Mouse (Mus musculus): Measurements from ENCODE around the gene Tmod3. TPM values are rescaled to one million over a fixed set of nuclear protein-coding genes. Genes with fewer than 3 reads are reported as not detected.
"Not testable (repeated sequence)": the region's sequence is repeated elsewhere in the genome, so short reads cannot be mapped to it uniquely, and the experiment has no call there.

The Tmod3 gene
- polyA plus RNA-seq, 1 experiment from 2014 or later, result 84.5 TPM

GRCm38 (mm10) chr9:75521788-75522187 is 37.7 kb downstream of the Tmod3 start:
- Histone ChIP-seq H3K4me2 (no peak overlapping the region), H3K27ac (replicated peaks) (no peak overlapping the region), H3K9me3 (no peaks in the 10 kb centered on the region), H3K36me3 (0 out of 2 replicates have a peak, but pooled peaks cover 5% of the 10 kb centered on the region), H3K4me1 (replicated peaks) (no peaks in the 10 kb centered on the region), H3K4me3 (no peak overlapping the region), H3K27me3 (no peaks in the 10 kb centered on the region), H3K9ac (no peak overlapping the region)
- ATAC-seq (ENCODE audit: low FRiP score, low read depth), result 0 out of 2 replicates have a peak, but pooled peaks have one; percentile 72
- WGBS, result 57% methylated on average over 4 of the region's 4 CpGs

DNA sequence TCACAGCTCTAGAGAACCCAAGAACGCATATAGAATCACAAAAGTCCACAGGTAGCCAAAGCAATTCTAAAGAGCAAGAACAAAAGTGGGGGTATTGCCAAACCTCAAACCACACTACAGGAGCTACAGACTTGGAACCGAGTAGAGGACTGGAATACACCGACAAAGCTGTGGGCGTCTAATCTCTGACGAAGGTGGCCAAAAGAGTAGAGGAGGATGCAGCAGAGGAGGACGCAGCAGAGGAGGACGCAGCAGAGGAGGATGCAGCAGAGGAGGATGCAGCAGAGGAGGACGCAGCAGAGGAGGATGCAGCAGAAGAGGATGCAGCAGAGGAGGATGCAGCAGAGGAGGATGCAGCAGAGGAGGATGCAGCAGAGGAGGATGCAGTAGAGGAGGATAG is 38.5 kb downstream of the Tmod3 start:
- Histone ChIP-seq H3K4me1 (replicated peaks) (no peaks in the 10 kb centered on the region), H3K36me3 (peaks cover 5% of the 10 kb centered on the region; the same call in 1 of the 2 replicates), H3K27me3 (no peaks in the 10 kb centered on the region), H3K27ac (replicated peaks) (no peak overlapping the region), H3K4me2 (no peak overlapping the region), H3K9ac (no peak overlapping the region), H3K9me3 (no peaks in the 10 kb centered on the region), H3K4me3 (no peak overlapping the region)
- ATAC-seq (ENCODE audit: low FRiP score, low read depth), result no peak
- WGBS, result 95% methylated on average over 8 of the region's 8 CpGs

DNA sequence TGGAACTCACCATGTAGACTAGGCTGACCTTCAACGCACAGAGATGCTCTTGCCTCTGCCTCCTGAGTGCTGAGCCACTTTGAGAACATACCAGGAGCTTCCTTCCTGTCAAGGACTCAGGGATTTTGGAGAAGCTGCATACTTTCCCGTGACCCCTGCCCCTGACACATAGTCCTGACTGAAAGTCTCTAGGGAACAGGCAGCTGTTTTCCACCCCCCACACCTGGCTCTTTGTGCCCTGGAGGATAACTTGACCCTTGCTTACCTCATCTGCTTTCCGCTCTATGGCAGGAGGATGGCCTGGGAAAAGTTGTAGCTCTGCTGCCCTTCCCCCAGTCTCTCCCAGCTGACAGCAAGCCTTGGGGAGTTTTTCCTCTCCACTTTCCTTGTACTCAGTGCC is 41.7 kb downstream of the Tmod3 start:
- Histone ChIP-seq H3K27me3 (no peaks in the 10 kb centered on the region), H3K27ac (replicated peaks) (no peak overlapping the region), H3K4me3 (no peak overlapping the region), H3K36me3 (peaks cover 16% of the 10 kb centered on the region), H3K4me2 (no peak overlapping the region), H3K9ac (no peak overlapping the region), H3K4me1 (replicated peaks) (no peaks in the 10 kb centered on the region), H3K9me3 (no peaks in the 10 kb centered on the region)
- WGBS, result 88% methylated on average over 3 of the region's 3 CpGs
- ATAC-seq (ENCODE audit: low FRiP score, low read depth), result no peak

GRCm38 (mm10) chr9:75515464-75516113 is 43.9 kb downstream of the Tmod3 start:
- no peaks in the 10 kb centered on the region for H3K27me3 ChIP-seq
- no peak overlapping the region for H3K4me2 ChIP-seq
- 66% methylated on average over 12 of the region's 12 CpGs for WGBS
- H3K27ac ChIP-seq (replicated peaks), result no peak overlapping the region
- H3K9me3 ChIP-seq, result no peaks in the 10 kb centered on the region
- no peak overlapping the region for H3K4me3 ChIP-seq
- H3K4me1 ChIP-seq (replicated peaks), result no peaks in the 10 kb centered on the region
- peaks cover 16% of the 10 kb centered on the region for H3K36me3 ChIP-seq
- H3K9ac ChIP-seq, result no peak overlapping the region
- peak; percentile 94 for ATAC-seq (ENCODE audit: low FRiP score, low read depth)

DNA sequence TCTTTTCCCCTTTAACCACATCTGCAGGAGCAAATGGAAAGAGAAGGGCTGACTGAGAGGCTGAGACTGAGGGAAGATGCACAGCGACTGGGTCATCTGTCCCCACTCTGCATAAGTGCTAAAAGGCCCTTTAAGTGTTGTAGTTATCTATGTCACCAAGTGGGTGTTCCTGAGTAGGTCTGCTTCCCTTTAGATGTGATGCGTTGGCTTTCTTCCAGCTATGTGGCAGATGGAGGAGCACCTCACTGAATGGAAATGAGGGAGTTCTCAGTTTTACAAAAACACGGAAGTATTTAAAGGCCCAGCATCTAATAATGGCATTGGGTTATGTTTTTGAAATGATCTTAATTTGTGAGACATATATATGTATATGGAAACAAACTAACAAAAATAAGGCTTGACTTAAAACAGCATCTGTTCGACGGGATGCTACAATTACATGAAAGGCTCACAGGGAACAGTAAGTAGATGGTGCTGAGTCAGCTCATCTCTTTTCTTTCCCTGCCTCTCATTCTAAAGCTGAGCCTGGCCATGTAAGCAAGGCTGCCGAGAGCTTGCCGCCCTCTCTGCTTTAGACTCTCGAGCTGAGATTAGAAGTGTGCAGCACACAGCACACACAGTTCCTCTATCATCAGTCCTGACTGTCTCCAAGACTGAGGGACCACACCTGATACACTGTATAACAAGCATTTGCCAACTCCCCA is 48.1 kb downstream of the Tmod3 start:
- H3K27ac ChIP-seq (replicated peaks), result peak overlapping the region; percentile 35; the same call in 1 of the 2 replicates
- no peaks in the 10 kb centered on the region for H3K4me1 ChIP-seq (replicated peaks)
- H3K27me3 ChIP-seq, result no peaks in the 10 kb centered on the region
- H3K4me2 ChIP-seq, result no peak overlapping the region
- H3K36me3 ChIP-seq, result peaks cover 50% of the 10 kb centered on the region
- no peak overlapping the region for H3K4me3 ChIP-seq
- 63% methylated on average over 8 of the region's 8 CpGs for WGBS
- H3K9ac ChIP-seq, result no peak overlapping the region
- ATAC-seq (ENCODE audit: low FRiP score, low read depth), result no peak
- no peaks in the 10 kb centered on the region for H3K9me3 ChIP-seq

- H3K4me2 ChIP-seq, result no peak overlapping the region
- no peaks in the 10 kb centered on the region for H3K9me3 ChIP-seq
- no peaks in the 10 kb centered on the region for H3K27me3 ChIP-seq
- H3K36me3 ChIP-seq, result peaks cover 58% of the 10 kb centered on the region
- 94% methylated on average over 6 of the region's 6 CpGs for WGBS
- H3K9ac ChIP-seq, result no peak overlapping the region
- no peaks in the 10 kb centered on the region for H3K4me1 ChIP-seq (replicated peaks)
- ATAC-seq (ENCODE audit: low FRiP score, low read depth), result no peak
- no peak overlapping the region for H3K27ac ChIP-seq (replicated peaks)
- no peak overlapping the region for H3K4me3 ChIP-seq
Measured at GRCm38 (mm10) chr9:75504311-75504710, 55.1 kb downstream of the Tmod3 start.

DNA sequence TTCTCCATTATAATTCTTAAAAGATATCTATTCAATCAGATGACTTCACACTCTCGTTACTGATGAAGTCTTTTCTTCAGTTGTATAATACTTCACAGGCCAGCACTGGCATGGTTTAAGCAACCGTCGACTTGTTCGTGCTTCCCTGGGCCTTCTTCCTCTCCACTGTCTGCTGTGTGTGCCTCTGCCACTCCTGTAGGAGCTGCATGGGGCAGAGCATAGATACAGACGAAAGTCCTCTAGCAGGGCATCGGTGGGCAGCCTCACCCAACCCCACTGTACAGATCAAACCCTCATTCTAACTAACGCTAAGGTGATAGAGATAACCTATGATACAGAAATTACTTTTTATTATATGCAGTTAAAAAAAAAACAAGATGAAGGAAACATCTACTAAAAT is 60.9 kb downstream of the Tmod3 start:
- no peaks in the 10 kb centered on the region for H3K9me3 ChIP-seq
- no peak overlapping the region for H3K9ac ChIP-seq
- H3K27me3 ChIP-seq, result no peaks in the 10 kb centered on the region
- 95% methylated on average over 7 of the region's 7 CpGs for WGBS
- H3K4me1 ChIP-seq (replicated peaks), result no peaks in the 10 kb centered on the region
- H3K36me3 ChIP-seq, result peaks cover 22% of the 10 kb centered on the region
- no peak overlapping the region for H3K27ac ChIP-seq (replicated peaks)
- H3K4me2 ChIP-seq, result no peak overlapping the region
- ATAC-seq (ENCODE audit: low FRiP score, low read depth), result no peak
- H3K4me3 ChIP-seq, result no peak overlapping the region

DNA sequence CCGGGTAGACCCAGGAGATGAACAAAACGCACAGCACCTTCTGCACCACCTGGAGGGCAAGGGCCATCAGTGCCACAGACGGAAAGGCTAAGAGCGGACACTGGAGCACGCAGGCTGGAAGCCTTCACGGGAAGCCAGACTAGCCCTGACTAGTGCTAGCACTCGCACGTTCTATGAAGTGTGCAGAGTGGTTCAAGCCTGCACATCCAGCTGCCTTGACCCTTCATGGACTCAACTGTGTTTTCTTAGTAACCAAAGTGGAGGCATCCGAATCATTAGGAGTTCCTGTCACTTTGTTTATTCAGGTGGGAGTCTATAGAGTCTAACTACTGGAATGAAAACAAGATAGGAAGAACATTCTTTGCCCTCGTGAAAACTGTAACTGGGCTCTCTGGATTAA is 63.5 kb downstream of the Tmod3 start:
- no peaks in the 10 kb centered on the region for H3K27me3 ChIP-seq
- WGBS, result 85% methylated on average over 10 of the region's 10 CpGs

DNA sequence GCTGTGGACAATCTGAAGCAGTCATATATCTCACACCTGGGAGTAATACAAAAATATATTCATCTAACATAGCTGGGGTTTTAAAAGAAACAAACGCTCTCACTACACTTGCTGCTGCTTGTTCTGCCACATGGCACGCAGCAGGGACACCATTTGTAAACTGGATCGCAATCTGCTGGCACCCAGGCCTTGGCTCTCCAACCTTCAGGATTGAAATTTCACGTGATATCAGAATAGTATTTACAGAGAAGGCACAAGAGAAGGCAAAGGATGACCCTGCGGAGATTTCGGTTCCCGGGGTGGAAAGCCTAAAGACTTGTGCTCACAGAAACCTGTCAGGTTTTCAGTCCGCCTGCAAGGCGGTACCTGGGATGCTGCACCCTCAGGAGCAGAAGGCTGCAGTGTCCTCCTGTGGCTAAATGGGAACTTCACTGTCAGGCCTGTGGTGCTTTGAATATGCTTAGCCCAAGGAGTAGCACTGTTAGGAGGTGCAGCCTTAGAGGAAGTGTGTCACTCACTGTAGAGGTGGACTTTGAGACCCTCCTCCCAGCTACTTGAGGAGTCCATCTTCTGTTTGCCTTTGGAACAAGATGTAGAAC is 65.0 kb downstream of the Tmod3 start:
- H3K27ac ChIP-seq (replicated peaks), result no peak overlapping the region
- H3K9ac ChIP-seq, result no peak overlapping the region
- H3K27me3 ChIP-seq, result no peaks in the 10 kb centered on the region
- 83% methylated on average over 9 of the region's 9 CpGs for WGBS
- no peaks in the 10 kb centered on the region for H3K4me1 ChIP-seq (replicated peaks)
- no peaks in the 10 kb centered on the region for H3K9me3 ChIP-seq
- H3K4me2 ChIP-seq, result no peak overlapping the region
- H3K4me3 ChIP-seq, result no peak overlapping the region
- no peak for ATAC-seq (ENCODE audit: low FRiP score, low read depth)
- peaks cover 10% of the 10 kb centered on the region for H3K36me3 ChIP-seq

More for the DNA sequence above, 63.5 kb downstream of the Tmod3 start:
- Histone ChIP-seq H3K4me3 (no peak overlapping the region), H3K4me2 (no peak overlapping the region), H3K9ac (no peak overlapping the region), H3K9me3 (no peaks in the 10 kb centered on the region), H3K27ac (replicated peaks) (no peak overlapping the region), H3K4me1 (replicated peaks) (no peaks in the 10 kb centered on the region), H3K36me3 (peaks cover 10% of the 10 kb centered on the region)
- ATAC-seq (ENCODE audit: low FRiP score, low read depth), result no peak

- not testable (repeated sequence) for ATAC-seq (ENCODE audit: low FRiP score, low read depth); H3K4me3 ChIP-seq; H3K9ac ChIP-seq; H3K27ac ChIP-seq (replicated peaks); H3K36me3 ChIP-seq; H3K4me1 ChIP-seq (replicated peaks); H3K4me2 ChIP-seq; H3K9me3 ChIP-seq; H3K27me3 ChIP-seq
- WGBS, result 95% methylated on average over 7 of the region's 7 CpGs
Measured at GRCm38 (mm10) chr9:75488255-75488654, 71.2 kb downstream of the Tmod3 start.

GRCm38 (mm10) chr9:75485231-75485630 is 74.2 kb downstream of the Tmod3 start:
- ATAC-seq (ENCODE audit: low FRiP score, low read depth), result no peak
- no peaks in the 10 kb centered on the region for H3K9me3 ChIP-seq
- 95% methylated on average over 6 of the region's 6 CpGs for WGBS

DNA sequence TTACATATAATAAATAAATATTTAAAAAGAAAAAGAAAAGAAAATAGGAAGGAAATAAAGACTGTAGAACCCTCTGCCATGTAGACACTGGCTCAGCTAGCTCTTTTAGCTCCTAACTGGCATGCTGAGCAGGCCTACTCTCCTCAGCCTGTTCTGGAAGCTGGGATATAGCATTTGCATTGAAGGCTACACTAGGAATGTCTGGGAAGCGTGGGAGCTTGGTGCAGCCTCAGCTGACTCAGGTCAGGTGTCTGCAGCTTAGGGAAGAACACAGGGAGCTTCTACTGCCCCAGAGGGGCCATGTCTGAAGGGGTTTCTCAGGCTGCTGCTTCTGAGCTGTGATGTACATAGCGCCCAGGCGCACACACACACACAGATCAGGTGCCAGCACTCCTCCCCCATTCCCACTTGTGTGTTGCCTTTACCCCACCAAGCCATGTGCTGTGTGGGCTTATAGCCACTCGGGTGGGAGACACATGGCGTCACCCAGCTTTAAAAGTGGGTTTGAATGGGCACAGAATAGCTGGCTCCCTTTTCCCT is 78.9 kb downstream of the Tmod3 start:
- Histone ChIP-seq H3K9ac (no peak overlapping the region), H3K4me2 (no peak overlapping the region), H3K36me3 (0 out of 2 replicates have a peak, but pooled peaks cover 3% of the 10 kb centered on the region), H3K27ac (replicated peaks) (no peak overlapping the region), H3K4me1 (replicated peaks) (no peaks in the 10 kb centered on the region; the same call in 1 of the 2 replicates), H3K4me3 (no peak overlapping the region), H3K9me3 (no peaks in the 10 kb centered on the region), H3K27me3 (no peaks in the 10 kb centered on the region)
- WGBS, result 94% methylated on average over 5 of the region's 5 CpGs
- ATAC-seq (ENCODE audit: low FRiP score, low read depth), result no peak

More at GRCm38 (mm10) chr9:75485231-75485630, 74.2 kb downstream of the Tmod3 start:
- no peak overlapping the region for H3K9ac ChIP-seq
- H3K27ac ChIP-seq (replicated peaks), result no peak overlapping the region
- no peaks in the 10 kb centered on the region for H3K27me3 ChIP-seq
- no peak overlapping the region for H3K4me2 ChIP-seq
- 0 out of 2 replicates have a peak, but pooled peaks cover 3% of the 10 kb centered on the region for H3K36me3 ChIP-seq
- H3K4me3 ChIP-seq, result no peak overlapping the region
- H3K4me1 ChIP-seq (replicated peaks), result no peaks in the 10 kb centered on the region
